Mouse (Mus musculus) lung, adult 2 months (tissue): ENCODE results near the gene Glrx. TPM values are rescaled to one million over a fixed set of nuclear protein-coding genes. Genes with fewer than 3 reads are reported as not detected.

Source experiments
- DNase-seq: peaks from one replicate; pipeline ENCODE4 v3.0.0; 2022
- H3K4me1 ChIP-seq: fragments of 200-500 bp; 2 replicates; pipeline ENCODE4 v1.6.1; 2011; ENCODE audit warnings: low read length; ENCODE audit not compliant: control insufficient read depth, insufficient read depth
- H3K4me3 ChIP-seq: fragments of 200-500 bp; replicated peaks from 2 replicates; pipeline ENCODE3; 2011; ENCODE audit warnings: low read depth, mild to moderate bottlenecking, control low read depth, low read length; ENCODE audit errors: extremely low read depth
- CTCF ChIP-seq: fragments of 200-500 bp; IDR thresholded peaks from 2 replicates; pipeline ENCODE4 v1.5.1; 2011; ENCODE audit warnings: mild to moderate bottlenecking, low read length, control low read depth; ENCODE audit not compliant: insufficient read depth
- POLR2A ChIP-seq: fragments of 200-500 bp; IDR thresholded peaks from 2 replicates; pipeline ENCODE4 v1.6.1; 2011; ENCODE audit warnings: low read depth, mild to moderate bottlenecking, control low read depth, low read length, borderline replicate concordance; ENCODE audit errors: extremely low read depth
- WGBS: fragments of 180-500 bp; shearing (Covaris S2); methylation state at CpG from one replicate; pipeline ENCODE4 v1.1.7; 2018; 5-methylcytosine and 5-hydroxymethylcytosine counted together
- polyA plus RNA-seq: library from polyadenylated mRNA; depleted of rRNA; stranded (reverse); fragments of >200 nt; gene quantifications from 2 replicates; pipeline ENCODE4 v1.2.3, GENCODE M21; 2012; rRNA removed

The Glrx gene
- polyA plus RNA-seq, 1 experiment = 65.9 TPM

DNA sequence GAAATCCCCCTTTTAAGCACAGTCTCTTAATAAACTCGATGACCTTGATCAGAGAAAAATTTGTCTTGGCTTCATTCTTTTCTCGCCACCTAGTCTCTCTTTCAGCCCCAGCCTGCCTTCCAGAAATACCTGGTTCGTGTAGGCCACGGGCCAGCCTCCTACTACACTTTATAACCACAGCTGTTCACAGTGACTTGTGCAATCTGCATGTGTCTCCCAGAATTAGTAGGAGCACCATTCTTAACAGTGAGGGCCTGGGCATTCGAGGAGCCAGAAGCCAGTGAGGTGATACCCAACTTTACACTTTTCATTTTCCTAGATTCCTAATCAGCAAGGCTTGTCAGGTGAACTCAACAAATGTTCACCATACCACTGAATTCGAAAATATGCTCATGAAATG, 36.9 kb downstream of the Glrx start:
- DNase-seq = peak; percentile 17
- Histone ChIP-seq H3K4me1 (0 out of 2 replicates have a peak, but pooled peaks cover 2% of the 10 kb centered on the region), H3K4me3 (no peak overlapping the region)
- no peak for TF ChIP-seq CTCF
- 68% methylated on average over 6 of the region's 6 CpGs for WGBS

- Histone ChIP-seq H3K4me1 (0 out of 2 replicates have a peak, but pooled peaks cover 2% of the 10 kb centered on the region), H3K4me3 (no peak overlapping the region)
- TF ChIP-seq POLR2A (no peak), CTCF (peak; percentile 46; the same call in 1 of the 2 replicates)
- no peak for DNase-seq
Observed at GRCm38 (mm10) chr13:75877907-75878306, 38.2 kb downstream of the Glrx start.

DNA sequence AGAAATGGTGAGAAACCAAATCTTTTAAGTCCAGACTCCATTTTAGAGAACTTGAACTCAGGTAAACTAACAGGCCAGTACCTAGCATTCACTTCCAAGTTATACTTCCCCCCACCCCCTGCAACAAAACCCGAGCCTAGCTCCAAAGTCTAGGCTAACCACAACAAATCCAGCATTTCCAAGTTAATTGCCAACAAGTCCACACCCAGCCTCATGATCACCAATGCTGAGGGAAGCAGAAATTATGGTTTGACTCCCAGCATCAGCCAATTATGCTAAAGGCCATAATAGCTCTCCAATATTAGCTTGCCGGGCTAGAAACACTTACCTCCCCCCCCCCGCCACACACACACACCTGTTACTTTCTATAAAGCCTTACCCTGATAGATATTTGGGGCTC, 40.1 kb downstream of the Glrx start:
- no peak overlapping the region for H3K4me3 ChIP-seq
- TF ChIP-seq CTCF (no peak), POLR2A (no peak)
- WGBS = 72% methylated on average over 3 of the region's 3 CpGs
- H3K4me1 ChIP-seq = 0 out of 2 replicates have a peak, but pooled peaks cover 2% of the 10 kb centered on the region
- DNase-seq = no peak

- 93% methylated on average over 2 of the region's 2 CpGs for WGBS
- no peak overlapping the region for H3K4me3 ChIP-seq
- no peak for DNase-seq
- TF ChIP-seq CTCF = no peak
- TF ChIP-seq POLR2A = no peak
- H3K4me1 ChIP-seq = 0 out of 2 replicates have a peak, but pooled peaks cover 2% of the 10 kb centered on the region
Observed at GRCm38 (mm10) chr13:75880501-75880900, 40.8 kb downstream of the Glrx start.

- DNase-seq = no peak
- no peak overlapping the region for H3K4me3 ChIP-seq
- no peaks in the 10 kb centered on the region for H3K4me1 ChIP-seq
- TF ChIP-seq CTCF (no peak), POLR2A (no peak)
- 43% methylated on average over 3 of the region's 3 CpGs for WGBS
Observed at GRCm38 (mm10) chr13:75883792-75884191, 44.1 kb downstream of the Glrx start.

DNA sequence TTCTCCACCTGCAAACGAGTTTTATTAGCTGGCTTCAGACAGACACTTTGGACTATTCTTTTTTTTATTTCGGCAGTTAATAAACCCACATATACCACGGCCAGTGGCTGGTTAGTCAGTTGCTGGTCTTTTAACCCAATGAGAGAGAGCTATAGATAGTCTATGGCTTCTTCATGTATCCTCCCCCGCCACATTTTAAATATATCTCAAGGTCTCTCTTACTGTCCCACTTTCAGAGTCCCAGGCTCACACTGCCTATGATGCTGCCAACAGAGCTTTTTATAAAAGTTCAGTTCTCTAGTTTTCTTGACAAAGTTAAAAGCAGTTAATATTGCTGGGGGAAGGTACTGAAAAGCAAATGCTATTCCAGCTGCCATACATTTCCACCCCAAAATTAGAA, 52.2 kb downstream of the Glrx start:
- 90% methylated on average over 4 of the region's 4 CpGs for WGBS
- Histone ChIP-seq H3K4me3 (no peak overlapping the region), H3K4me1 (no peaks in the 10 kb centered on the region)
- DNase-seq = no peak
- no peak for TF ChIP-seq POLR2A
- TF ChIP-seq CTCF = no peak

DNA sequence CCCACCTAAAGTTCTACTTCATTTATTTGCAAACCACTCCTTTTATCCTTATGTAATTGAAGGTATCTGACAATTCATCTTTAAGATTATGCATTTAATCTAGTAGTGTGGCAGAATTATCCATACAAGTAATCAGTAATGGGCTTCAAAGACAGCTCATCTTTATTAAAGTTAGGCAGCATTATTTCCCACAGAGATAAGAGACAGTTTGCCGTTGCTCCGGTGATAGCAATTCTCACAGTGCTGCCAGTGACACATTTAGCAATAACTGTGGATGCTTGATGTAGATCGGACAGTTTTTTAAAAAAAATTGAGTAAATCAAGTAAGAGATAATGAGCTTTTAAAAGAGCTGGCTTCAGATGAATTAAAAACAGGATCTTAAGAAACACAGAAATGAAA, 52.6 kb downstream of the Glrx start:
- WGBS = 75% methylated on average over 3 of the region's 3 CpGs
- DNase-seq = no peak
- TF ChIP-seq CTCF (no peak), POLR2A (no peak)
- Histone ChIP-seq H3K4me1 (no peaks in the 10 kb centered on the region), H3K4me3 (no peak overlapping the region)

GRCm38 (mm10) chr13:75892876-75893275, 53.2 kb downstream of the Glrx start:
- WGBS = 48% methylated on average over 6 of the region's 6 CpGs
- DNase-seq = no peak
- Histone ChIP-seq H3K4me3 (no peak overlapping the region), H3K4me1 (no peaks in the 10 kb centered on the region)
- no peak for TF ChIP-seq CTCF
- no peak for TF ChIP-seq POLR2A

Other genes with a start within 250 kb of the Glrx start
- gene Ell2, start 133.1 kb upstream of the Glrx start, polyA plus RNA-seq = 4.2 and 4.7 TPM in 2 replicates
- 3.3 and 4.6 TPM in 2 replicates for gene Rhobtb3, start 104.1 kb downstream of the Glrx start, polyA plus RNA-seq
- gene Spata9, start 127.3 kb downstream of the Glrx start, polyA plus RNA-seq = not detected in 2 replicates
- 3.7 and 5.7 TPM in 2 replicates for gene Rfesd, start 178.9 kb downstream of the Glrx start, polyA plus RNA-seq
- gene Gpr150, start 217.1 kb downstream of the Glrx start, polyA plus RNA-seq = not detected in 2 replicates